Mouse (Mus musculus) intestine, postnatal 0 days (tissue): ENCODE measurements around the gene Samd4. TPM values are rescaled to one million over a fixed set of nuclear protein-coding genes. Genes with fewer than 3 reads are reported as not detected.

Source experiments
- ATAC-seq: fragments of 200-750 bp; cut with Nextera tagmentation; 2 replicates; pipeline ENCODE4 v1.8.0; 2017; ENCODE audit warnings: mild to moderate bottlenecking, moderate TSS enrichment, moderate library complexity
- H3K27ac ChIP-seq: fragments of 300-500 bp; sonication (generic); 2 replicates; pipeline ENCODE4 v1.5.1; 2014; ENCODE audit warnings: mild to moderate bottlenecking, low read depth, low read length, moderate library complexity
- H3K27me3 ChIP-seq: fragments of 300-500 bp; sonication (generic); replicated peaks from 2 replicates; pipeline ENCODE4 v1.6.1; 2014; ENCODE audit warnings: low read length, mixed read lengths; ENCODE audit not compliant: control insufficient read depth, insufficient read depth
- H3K36me3 ChIP-seq: fragments of 300-500 bp; sonication (generic); 2 replicates; pipeline ENCODE4 v1.6.1; 2014; ENCODE audit warnings: mild to moderate bottlenecking, moderate library complexity; ENCODE audit not compliant: control insufficient read depth, insufficient read depth
- H3K4me1 ChIP-seq: fragments of 300-500 bp; sonication (generic); replicated peaks from 2 replicates; pipeline ENCODE4 v1.6.1; 2014; ENCODE audit warnings: antibody characterized with exemption, low read length, mixed read lengths; ENCODE audit not compliant: control insufficient read depth, insufficient read depth
- H3K4me2 ChIP-seq: fragments of 300-500 bp; sonication (generic); replicated peaks from 2 replicates; pipeline ENCODE4 v1.6.1; 2014; ENCODE audit warnings: low read depth, mild to moderate bottlenecking, moderate library complexity
- H3K4me3 ChIP-seq: fragments of 300-500 bp; sonication (generic); 2 replicates; pipeline ENCODE4 v1.5.1; 2014; ENCODE audit warnings: low read depth, low read length
- H3K9ac ChIP-seq: fragments of 300-500 bp; sonication (generic); 2 replicates; pipeline ENCODE4 v1.6.1; 2014; ENCODE audit warnings: mild to moderate bottlenecking, low read depth, low read length
- H3K9me3 ChIP-seq: fragments of 300-500 bp; sonication (generic); 2 replicates; pipeline ENCODE4 v1.6.1; 2016; ENCODE audit warnings: mixed run types; ENCODE audit not compliant: control insufficient read depth
- CTCF ChIP-seq: sonication (generic); IDR thresholded peaks from 2 replicates; pipeline ENCODE4 v1.5.1; 2016; ENCODE audit warnings: low read depth, mild to moderate bottlenecking, control low read depth, antibody characterized with exemption, moderate library complexity
- WGBS: fragments of 180-500 bp; shearing (Covaris S2); extraction: QIAGEN DNeasy Blood & Tissue Kit; methylation state at CpG from one replicate; pipeline ENCODE4 v1.1.7; 2014; 5-methylcytosine and 5-hydroxymethylcytosine counted together
- polyA plus RNA-seq: library from polyadenylated mRNA; unstranded; fragments of >200 nt; fragmentation: Nextera tagmentation; extraction: Ambion mirVana; gene quantifications from 2 replicates; pipeline ENCODE4 v1.2.1, GENCODE M21; 2015

The Samd4 gene
- polyA plus RNA-seq, 1 experiment from 2014 or later: 3.1 TPM

DNA sequence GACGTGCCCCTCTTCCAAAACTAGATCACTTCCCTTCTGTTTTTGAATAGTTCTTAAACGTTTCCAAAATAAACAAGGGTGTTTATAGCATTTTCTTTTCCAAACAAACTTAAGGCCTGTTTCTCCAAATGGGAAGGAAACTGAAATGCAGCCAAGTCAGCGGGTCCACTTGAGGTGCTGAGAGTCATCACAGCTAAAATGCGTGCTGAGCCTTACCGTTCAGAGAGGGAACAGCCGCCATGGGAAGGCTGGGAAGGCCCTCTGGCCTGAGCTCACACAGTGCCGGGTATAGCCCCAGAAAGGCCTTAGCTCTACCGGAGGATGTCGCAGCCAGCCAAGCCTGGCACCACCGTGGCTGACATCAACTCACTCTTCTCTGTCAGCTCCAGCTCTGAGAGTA, 41.3 kb downstream of the Samd4 start:
- no peak for TF ChIP-seq CTCF
- H3K27ac ChIP-seq: no peak overlapping the region
- no peaks in the 10 kb centered on the region for H3K27me3 ChIP-seq
- H3K9ac ChIP-seq: no peak overlapping the region
- no peaks in the 10 kb centered on the region for H3K36me3 ChIP-seq
- H3K9me3 ChIP-seq: no peaks in the 10 kb centered on the region
- no peak overlapping the region for H3K4me3 ChIP-seq
- 59% methylated on average over 10 of the region's 10 CpGs for WGBS
- H3K4me2 ChIP-seq: no peak overlapping the region
- no peaks in the 10 kb centered on the region for H3K4me1 ChIP-seq
- no peak for ATAC-seq

DNA sequence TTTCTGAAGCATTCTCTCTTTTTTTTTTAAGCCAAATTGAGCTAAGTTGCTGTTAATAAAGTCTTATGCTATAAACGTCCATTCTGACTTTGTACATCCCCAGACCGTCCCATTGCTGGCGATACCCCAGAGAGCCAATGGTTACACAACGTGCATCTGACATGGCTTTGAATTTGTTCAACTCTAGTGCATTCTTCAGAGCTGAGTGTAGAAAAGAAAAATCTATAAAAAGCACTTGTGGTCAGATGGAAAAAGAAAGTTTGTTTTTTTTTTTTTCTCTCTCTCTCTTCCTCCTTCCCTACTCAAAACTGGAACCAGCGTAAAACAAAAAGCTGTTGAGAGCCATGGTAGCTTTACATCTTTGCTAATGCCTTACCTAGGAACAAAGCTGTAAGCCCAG, 41.8 kb downstream of the Samd4 start:
- no peak for ATAC-seq
- TF ChIP-seq CTCF: no peak
- Histone ChIP-seq H3K27me3 (no peaks in the 10 kb centered on the region), H3K9me3 (no peaks in the 10 kb centered on the region), H3K4me2 (no peak overlapping the region), H3K9ac (no peak overlapping the region), H3K27ac (no peak overlapping the region), H3K36me3 (no peaks in the 10 kb centered on the region), H3K4me3 (no peak overlapping the region), H3K4me1 (no peaks in the 10 kb centered on the region)
- WGBS: 76% methylated on average over 5 of the region's 5 CpGs

DNA sequence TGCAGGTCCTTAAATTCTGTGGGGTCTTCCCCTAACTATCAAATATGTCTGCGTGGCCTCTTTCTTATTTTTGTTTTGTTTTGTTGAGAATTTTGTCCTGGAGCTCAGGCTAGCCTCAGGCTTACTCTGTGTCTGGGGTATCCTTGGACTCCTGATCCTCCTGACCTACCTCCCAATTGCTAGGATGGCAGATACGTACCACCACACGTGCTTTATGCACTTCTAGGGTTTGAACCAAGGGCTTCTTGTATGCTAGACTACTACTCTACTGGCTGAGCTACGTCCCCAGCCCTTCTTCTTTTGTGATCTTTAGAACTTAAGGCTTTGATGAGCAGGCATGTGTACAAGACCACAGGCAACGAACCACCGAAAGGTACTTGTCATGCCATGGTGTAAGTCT, 45.9 kb downstream of the Samd4 start:
- WGBS: 92% methylated on average over 6 of the region's 6 CpGs
- no peaks in the 10 kb centered on the region for H3K36me3 ChIP-seq

DNA sequence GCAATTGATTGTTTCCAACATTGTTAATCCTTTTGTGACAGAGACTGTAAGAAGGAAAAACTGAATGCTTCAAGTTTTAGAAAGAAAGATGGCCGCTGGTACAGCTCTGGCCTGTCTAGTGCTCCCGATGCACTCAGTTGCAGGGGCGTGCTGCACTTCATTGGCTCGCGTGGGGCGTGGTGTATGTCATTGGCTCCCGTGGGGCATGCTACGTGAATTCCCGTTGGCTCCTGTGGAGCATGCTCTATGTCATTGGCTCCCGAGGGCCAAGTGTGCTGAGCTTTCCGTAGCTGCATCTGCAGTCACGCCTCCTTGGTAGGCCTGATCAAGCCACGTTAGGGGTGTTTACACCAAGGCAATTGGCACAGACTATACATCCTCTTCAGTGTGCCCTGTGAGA, 49.5 kb downstream of the Samd4 start:
- Histone ChIP-seq H3K4me3 (no peak overlapping the region), H3K9ac (no peak overlapping the region), H3K27ac (no peak overlapping the region), H3K9me3 (no peaks in the 10 kb centered on the region), H3K4me1 (no peaks in the 10 kb centered on the region), H3K36me3 (no peaks in the 10 kb centered on the region), H3K4me2 (no peak overlapping the region), H3K27me3 (no peaks in the 10 kb centered on the region)
- TF ChIP-seq CTCF: no peak
- 75% methylated on average over 13 of the region's 13 CpGs for WGBS
- ATAC-seq: no peak

More for the DNA sequence above, 45.9 kb downstream of the Samd4 start:
- no peaks in the 10 kb centered on the region for H3K4me1 ChIP-seq
- no peak for TF ChIP-seq CTCF
- H3K27me3 ChIP-seq: no peaks in the 10 kb centered on the region
- no peak overlapping the region for H3K4me3 ChIP-seq
- ATAC-seq: no peak
- H3K27ac ChIP-seq: no peak overlapping the region
- H3K9ac ChIP-seq: no peak overlapping the region
- no peaks in the 10 kb centered on the region for H3K9me3 ChIP-seq
- no peak overlapping the region for H3K4me2 ChIP-seq

DNA sequence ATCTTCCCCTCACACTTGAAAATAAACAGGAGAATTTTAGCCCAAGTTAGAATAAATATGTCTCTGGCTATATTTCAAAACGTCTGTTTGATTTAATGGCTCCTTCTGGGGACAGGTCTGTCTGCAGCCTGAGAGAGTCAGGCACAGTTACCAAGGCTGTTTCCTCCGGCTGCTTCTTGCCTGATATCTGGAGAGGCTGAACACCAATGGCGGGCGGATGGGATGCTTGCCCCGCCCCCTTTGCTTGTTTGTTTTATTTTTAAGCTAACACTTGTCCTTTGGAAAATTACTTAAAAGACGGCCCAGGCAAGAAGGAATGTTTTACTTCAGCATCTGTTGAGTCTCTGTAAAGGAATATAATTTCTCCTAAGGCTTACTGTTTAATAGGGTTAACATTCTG, 50.1 kb downstream of the Samd4 start:
- 28% methylated on average over 6 of the region's 6 CpGs for WGBS
- no peak overlapping the region for H3K27ac ChIP-seq
- H3K9ac ChIP-seq: no peak overlapping the region
- TF ChIP-seq CTCF: no peak
- no peak for ATAC-seq
- H3K4me1 ChIP-seq: no peaks in the 10 kb centered on the region
- H3K9me3 ChIP-seq: no peaks in the 10 kb centered on the region
- no peaks in the 10 kb centered on the region for H3K27me3 ChIP-seq
- no peak overlapping the region for H3K4me3 ChIP-seq
- no peaks in the 10 kb centered on the region for H3K36me3 ChIP-seq
- no peak overlapping the region for H3K4me2 ChIP-seq

DNA sequence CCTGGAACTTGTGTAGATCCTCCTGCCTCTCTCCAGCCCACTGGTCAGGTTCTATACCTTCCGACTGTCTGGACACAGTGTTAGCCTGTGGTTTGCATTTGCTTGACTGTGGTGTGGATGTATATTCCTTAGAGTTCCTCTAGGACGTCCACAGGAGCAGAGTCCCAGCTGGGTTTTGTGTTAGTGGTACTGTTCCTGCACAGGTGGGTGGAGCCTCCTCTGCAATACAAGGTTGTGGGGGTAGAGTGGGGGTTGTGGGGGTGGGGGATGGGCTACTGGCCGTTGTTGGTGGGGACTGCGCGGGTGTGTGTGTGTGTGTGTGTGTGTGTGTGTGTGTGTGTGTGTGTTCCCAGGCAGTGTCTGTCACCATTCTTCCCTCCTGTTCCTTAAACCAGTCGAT, 58.4 kb downstream of the Samd4 start:
- no peaks in the 10 kb centered on the region for H3K9me3 ChIP-seq
- ATAC-seq: no peak
- H3K4me1 ChIP-seq: no peaks in the 10 kb centered on the region
- no peak overlapping the region for H3K27ac ChIP-seq
- no peak overlapping the region for H3K4me2 ChIP-seq
- no peak overlapping the region for H3K4me3 ChIP-seq
- no peak overlapping the region for H3K9ac ChIP-seq
- no peaks in the 10 kb centered on the region for H3K27me3 ChIP-seq
- WGBS: 33% methylated on average over 6 of the region's 6 CpGs
- no peak for TF ChIP-seq CTCF
- H3K36me3 ChIP-seq: no peaks in the 10 kb centered on the region
